Mouse (Mus musculus): ENCODE data around the gene Ffar2.

Ffar2 gene

GRCm38 (mm10) chr7:30776104-30776503 is 47.5 kb downstream of the Ffar2 start:
- no peak for DNase-seq (ENCODE audit: low read depth, low spot score)

- no peak for DNase-seq (ENCODE audit: low read depth, low spot score)
These were observed 54.3 kb downstream of the Ffar2 start for GRCm38 (mm10) chr7:30769236-30769635.

All from R1 (cell line).